Mouse (Mus musculus) cortical plate, adult 2 months (tissue): ENCODE measurements around the gene Cd86.

ENCODE experiments used
- CTCF ChIP-seq: fragments of 200-500 bp; IDR thresholded peaks from 2 replicates; pipeline ENCODE4 v1.5.1; 2011; ENCODE audit warnings: mild to moderate bottlenecking, control low read depth, low read length; ENCODE audit not compliant: insufficient read depth; ENCODE audit errors: extremely low read depth
- POLR2A ChIP-seq: fragments of 200-500 bp; IDR thresholded peaks from 2 replicates; pipeline ENCODE4 v1.6.1; 2011; ENCODE audit warnings: mild to moderate bottlenecking, low read length, control low read depth; ENCODE audit not compliant: insufficient read depth; ENCODE audit errors: extremely low read depth

- TF ChIP-seq CTCF (no peak), POLR2A (no peak)
Measured at GRCm38 (mm10) chr16:36655199-36655598, 10.7 kb downstream of the Cd86 start.
